Mouse (Mus musculus) intestine, embryonic 15.5 days (tissue): ENCODE data around the gene Rab11fip4. TPM values are rescaled to one million over a fixed set of nuclear protein-coding genes. Genes with fewer than 3 reads are reported as not detected.

ENCODE experiments used
- ATAC-seq: fragments of 200-750 bp; cut with Nextera tagmentation; 2 replicates; pipeline ENCODE4 v1.8.0; 2017; ENCODE audit warnings: moderate TSS enrichment, moderate library complexity
- H3K27ac ChIP-seq: fragments of 300-500 bp; sonication (generic); 2 replicates; pipeline ENCODE4 v1.5.1; 2015; ENCODE audit warnings: mild to moderate bottlenecking, inconsistent platforms
- H3K27me3 ChIP-seq: fragments of 300-500 bp; sonication (generic); replicated peaks from 2 replicates; pipeline ENCODE4 v1.6.1; 2015; ENCODE audit warnings: inconsistent platforms
- H3K36me3 ChIP-seq: fragments of 300-500 bp; sonication (generic); 2 replicates; pipeline ENCODE4 v1.6.1; 2015; ENCODE audit warnings: inconsistent platforms
- H3K4me1 ChIP-seq: fragments of 300-500 bp; sonication (generic); replicated peaks from 2 replicates; pipeline ENCODE4 v1.6.1; 2015; ENCODE audit warnings: inconsistent platforms
- H3K4me2 ChIP-seq: fragments of 300-500 bp; sonication (generic); replicated peaks from 2 replicates; pipeline ENCODE4 v1.6.1; 2015; ENCODE audit warnings: mild to moderate bottlenecking, inconsistent platforms
- H3K4me3 ChIP-seq: fragments of 300-500 bp; sonication (generic); replicated peaks from 2 replicates; pipeline ENCODE4 v1.5.1; 2015; ENCODE audit warnings: inconsistent platforms
- H3K9ac ChIP-seq: fragments of 300-500 bp; sonication (generic); 2 replicates; pipeline ENCODE4 v1.6.1; 2015; ENCODE audit warnings: inconsistent platforms
- H3K9me3 ChIP-seq: fragments of 300-500 bp; sonication (generic); 2 replicates; pipeline ENCODE4 v1.6.1; 2016; ENCODE audit warnings: inconsistent platforms
- WGBS: fragments of 180-500 bp; shearing (Covaris S2); methylation state at CpG from one replicate; pipeline ENCODE4 v1.1.7; 2015; 5-methylcytosine and 5-hydroxymethylcytosine counted together
- polyA plus RNA-seq: library from polyadenylated mRNA; unstranded; fragments of >200 nt; fragmentation: Nextera tagmentation; extraction: Ambion mirVana; gene quantifications from 2 replicates; pipeline ENCODE4 v1.2.1, GENCODE M21; 2015

The Rab11fip4 gene
- polyA plus RNA-seq, 1 experiment from 2014 or later = 1.8 TPM

DNA sequence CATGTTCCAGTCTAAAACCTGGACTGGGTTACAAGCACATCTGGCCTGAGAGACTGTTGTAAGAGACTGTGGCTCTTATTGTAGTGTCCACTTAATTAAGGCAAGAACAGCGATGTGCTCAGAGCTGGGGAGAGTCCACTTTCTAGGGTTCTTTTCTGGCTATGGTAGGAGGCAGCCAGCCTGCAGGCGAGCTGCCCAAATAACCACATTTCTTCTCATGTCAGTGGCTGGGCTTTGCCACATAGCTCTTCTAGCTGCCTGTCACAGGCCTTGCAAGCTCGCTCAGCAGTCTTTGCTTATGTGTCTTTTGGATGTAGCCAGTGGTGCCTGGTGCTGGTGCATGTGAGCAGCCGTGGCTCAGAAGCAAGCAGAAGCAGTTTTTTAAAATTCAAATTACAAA, 129.7 kb downstream of the Rab11fip4 start:
- 74% methylated on average over 4 of the region's 4 CpGs for WGBS
- H3K36me3 ChIP-seq = no peaks in the 10 kb centered on the region
- no peaks in the 10 kb centered on the region for H3K27me3 ChIP-seq
- no peak for ATAC-seq
- H3K4me2 ChIP-seq = no peak overlapping the region
- no peak overlapping the region for H3K4me3 ChIP-seq
- peaks cover 23% of the 10 kb centered on the region for H3K4me1 ChIP-seq
- no peak overlapping the region for H3K9ac ChIP-seq
- H3K9me3 ChIP-seq = no peaks in the 10 kb centered on the region
- H3K27ac ChIP-seq = no peak overlapping the region

DNA sequence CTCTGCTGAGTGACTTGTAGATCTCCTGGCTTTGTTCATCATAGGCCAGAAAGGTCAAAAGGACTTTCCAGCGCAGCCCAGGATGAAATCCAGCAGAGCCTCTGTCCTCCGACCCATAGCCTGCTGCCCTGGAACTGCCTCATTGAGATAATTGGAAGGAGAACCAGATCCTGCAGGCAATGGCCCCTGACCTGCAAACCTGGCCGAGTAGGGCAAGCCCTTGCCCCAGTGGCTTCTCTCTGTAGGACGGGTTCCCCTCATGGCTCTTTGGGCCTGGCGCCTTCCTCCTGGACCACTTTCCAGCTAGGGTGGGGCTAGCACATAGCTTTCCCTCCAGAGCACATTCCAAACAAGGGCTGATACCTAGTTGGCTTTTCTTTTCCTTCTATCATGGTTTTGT, 131.8 kb downstream of the Rab11fip4 start:
- no peak overlapping the region for H3K4me3 ChIP-seq
- 87% methylated on average over 5 of the region's 5 CpGs for WGBS
- no peak overlapping the region for H3K9ac ChIP-seq
- peaks cover 7% of the 10 kb centered on the region for H3K4me1 ChIP-seq
- no peaks in the 10 kb centered on the region for H3K9me3 ChIP-seq
- 0 out of 2 replicates have a peak, but pooled peaks cover 5% of the 10 kb centered on the region for H3K36me3 ChIP-seq
- no peak overlapping the region for H3K27ac ChIP-seq
- ATAC-seq = no peak
- no peaks in the 10 kb centered on the region for H3K27me3 ChIP-seq
- H3K4me2 ChIP-seq = no peak overlapping the region

DNA sequence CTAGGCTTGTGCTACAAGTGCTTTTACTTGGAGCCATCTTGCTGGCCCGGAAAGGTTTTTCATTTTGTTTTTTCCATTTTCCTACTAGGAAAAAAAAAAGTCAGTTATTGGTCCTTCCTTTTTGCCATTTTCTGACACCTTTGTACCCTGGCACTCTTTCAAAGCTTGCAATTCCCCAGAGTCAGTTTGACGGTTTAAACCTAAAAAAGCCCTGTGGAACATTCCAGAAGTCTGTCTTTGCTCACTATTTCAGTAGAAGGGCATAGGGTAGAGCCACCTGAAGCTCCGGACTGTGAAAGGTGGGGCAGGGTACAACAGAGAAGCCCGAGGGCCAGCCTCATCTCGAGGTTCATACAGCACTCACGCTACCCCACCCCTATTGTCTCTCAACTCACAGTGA, 134.0 kb downstream of the Rab11fip4 start:
- Histone ChIP-seq H3K4me1 (no peaks in the 10 kb centered on the region), H3K9ac (no peak overlapping the region), H3K27ac (no peak overlapping the region), H3K9me3 (no peaks in the 10 kb centered on the region), H3K27me3 (no peaks in the 10 kb centered on the region), H3K4me3 (no peak overlapping the region), H3K36me3 (0 out of 2 replicates have a peak, but pooled peaks cover 5% of the 10 kb centered on the region), H3K4me2 (no peak overlapping the region)
- WGBS = 88% methylated on average over 6 of the region's 6 CpGs
- ATAC-seq = no peak

DNA sequence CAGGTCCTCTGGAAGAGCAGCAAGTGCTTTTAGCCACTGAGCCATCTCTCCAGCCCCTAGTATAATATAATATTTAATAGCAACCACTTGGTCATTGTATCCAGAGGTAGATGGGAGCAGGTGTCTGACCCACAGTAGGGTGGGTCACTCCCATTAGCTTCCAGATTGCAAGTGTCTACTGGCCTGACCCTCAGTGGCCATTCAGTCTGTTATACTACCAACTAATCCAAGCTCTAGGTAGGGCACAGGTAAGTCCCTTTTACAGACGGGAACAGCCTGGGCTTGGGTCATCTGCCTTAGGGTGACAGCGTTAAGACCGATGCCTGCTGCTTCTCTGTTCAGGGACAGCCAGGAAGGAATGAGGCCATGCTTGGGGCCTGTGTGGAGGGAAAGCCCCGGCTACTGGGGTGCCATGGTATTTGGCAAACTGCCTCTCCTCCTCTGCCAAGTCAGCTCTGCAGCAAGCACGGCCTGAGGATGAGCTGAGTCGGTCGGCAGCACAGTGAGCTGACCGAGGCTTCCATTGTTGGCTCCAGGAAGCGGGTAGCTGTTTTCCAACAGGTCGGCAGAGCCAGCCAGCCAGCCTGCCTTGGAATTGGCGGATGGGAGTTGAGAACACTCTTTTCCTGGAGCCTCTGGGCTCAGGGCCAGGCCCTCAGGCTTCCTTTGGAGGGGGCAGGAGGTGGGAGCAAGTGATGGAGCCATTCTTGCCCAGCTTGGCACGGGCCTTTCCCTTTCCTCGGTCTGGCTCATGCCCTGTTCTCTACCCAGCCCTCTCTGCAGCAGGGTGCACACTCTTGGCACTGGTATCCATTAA, 138.4 kb downstream of the Rab11fip4 start:
- no peak for ATAC-seq
- WGBS = 79% methylated on average over 13 of the region's 13 CpGs

DNA sequence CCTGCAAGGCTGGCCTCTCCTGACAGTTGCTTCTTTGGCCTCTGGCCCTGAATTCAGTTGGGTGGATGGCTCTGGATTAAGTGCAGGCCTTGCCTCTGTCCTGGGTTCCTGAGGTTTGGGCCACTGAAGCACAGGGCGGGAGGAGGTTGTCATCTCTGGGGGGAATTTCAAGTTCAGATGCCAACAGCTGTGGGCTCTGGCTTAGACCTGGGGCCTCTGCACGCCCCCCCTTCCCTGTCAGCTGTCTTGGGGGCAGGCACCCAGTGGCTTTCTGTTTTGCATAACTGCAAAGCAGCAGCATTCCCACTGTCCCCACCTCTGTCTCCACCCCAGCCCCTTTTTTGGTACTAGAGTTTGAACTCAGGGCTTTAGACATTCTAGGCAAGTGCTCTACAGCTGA, 139.4 kb downstream of the Rab11fip4 start:
- Histone ChIP-seq H3K36me3 (peaks cover 7% of the 10 kb centered on the region; the same call in 1 of the 2 replicates), H3K4me3 (no peak overlapping the region), H3K9ac (no peak overlapping the region), H3K4me2 (no peak overlapping the region), H3K9me3 (no peaks in the 10 kb centered on the region), H3K4me1 (no peaks in the 10 kb centered on the region), H3K27ac (no peak overlapping the region), H3K27me3 (no peaks in the 10 kb centered on the region)
- WGBS = 82% methylated on average over 2 of the region's 2 CpGs
- no peak for ATAC-seq

More for the DNA sequence above, 138.4 kb downstream of the Rab11fip4 start:
- Histone ChIP-seq H3K36me3 (peaks cover 7% of the 10 kb centered on the region; the same call in 1 of the 2 replicates), H3K4me2 (no peak overlapping the region), H3K4me1 (no peaks in the 10 kb centered on the region), H3K9ac (no peak overlapping the region), H3K27me3 (no peaks in the 10 kb centered on the region), H3K4me3 (no peak overlapping the region), H3K27ac (0 out of 2 replicates have a peak overlapping the region, but pooled peaks have one; percentile 22), H3K9me3 (no peaks in the 10 kb centered on the region)

DNA sequence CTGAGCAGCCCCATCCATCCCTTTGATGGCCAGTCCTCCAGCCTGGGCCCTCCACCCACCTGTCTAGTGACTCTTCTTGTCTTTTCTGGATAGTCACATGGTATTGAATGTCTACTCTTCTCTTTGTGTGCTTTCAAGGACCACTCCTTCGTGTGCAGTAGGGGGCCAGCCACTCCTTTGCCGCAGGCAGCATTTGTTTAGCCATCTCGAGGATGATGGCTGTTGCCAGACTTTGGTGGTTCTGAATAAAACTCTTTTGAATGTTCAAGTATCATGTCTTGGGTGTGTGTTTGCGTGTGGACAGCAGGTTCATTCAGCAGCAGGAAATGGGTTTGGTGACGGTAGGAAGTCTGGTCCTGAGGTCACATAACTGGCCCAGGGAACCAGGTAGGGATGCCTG, 140.5 kb downstream of the Rab11fip4 start:
- no peak overlapping the region for H3K9ac ChIP-seq
- WGBS = 89% methylated on average over 5 of the region's 5 CpGs
- peaks cover 7% of the 10 kb centered on the region; the same call in 1 of the 2 replicates for H3K36me3 ChIP-seq
- H3K4me3 ChIP-seq = no peak overlapping the region
- H3K4me2 ChIP-seq = no peak overlapping the region
- ATAC-seq = no peak
- H3K9me3 ChIP-seq = no peaks in the 10 kb centered on the region
- no peaks in the 10 kb centered on the region; the same call in 1 of the 2 replicates for H3K4me1 ChIP-seq
- no peak overlapping the region for H3K27ac ChIP-seq
- no peaks in the 10 kb centered on the region for H3K27me3 ChIP-seq

DNA sequence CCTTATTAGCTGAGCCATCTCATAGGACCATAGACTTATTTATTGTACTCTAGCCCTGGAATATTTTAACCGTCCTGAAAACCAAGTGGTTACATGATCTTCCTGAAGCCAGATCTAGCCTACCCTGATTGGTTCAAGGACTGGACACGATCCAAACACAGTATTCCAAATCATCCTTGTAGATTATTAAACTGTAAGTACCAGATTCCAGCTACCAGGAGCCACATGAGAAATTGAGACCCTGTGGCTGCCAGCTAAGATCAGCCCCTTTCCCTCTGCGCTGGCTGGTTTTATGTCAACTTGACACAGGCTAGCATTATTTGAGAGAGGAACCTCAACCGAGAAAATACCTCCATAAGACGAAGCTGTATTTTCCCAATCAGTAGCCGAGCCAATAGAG, 142.0 kb downstream of the Rab11fip4 start:
- Histone ChIP-seq H3K4me2 (no peak overlapping the region), H3K9ac (no peak overlapping the region), H3K27me3 (no peaks in the 10 kb centered on the region), H3K36me3 (peaks cover 2% of the 10 kb centered on the region; the same call in 1 of the 2 replicates), H3K4me1 (peaks cover 13% of the 10 kb centered on the region), H3K9me3 (no peaks in the 10 kb centered on the region), H3K27ac (no peak overlapping the region), H3K4me3 (no peak overlapping the region)
- whole genome bisulfite sequencing = 90% methylated on average over 6 of the region's 6 CpGs
- ATAC-seq = no peak

DNA sequence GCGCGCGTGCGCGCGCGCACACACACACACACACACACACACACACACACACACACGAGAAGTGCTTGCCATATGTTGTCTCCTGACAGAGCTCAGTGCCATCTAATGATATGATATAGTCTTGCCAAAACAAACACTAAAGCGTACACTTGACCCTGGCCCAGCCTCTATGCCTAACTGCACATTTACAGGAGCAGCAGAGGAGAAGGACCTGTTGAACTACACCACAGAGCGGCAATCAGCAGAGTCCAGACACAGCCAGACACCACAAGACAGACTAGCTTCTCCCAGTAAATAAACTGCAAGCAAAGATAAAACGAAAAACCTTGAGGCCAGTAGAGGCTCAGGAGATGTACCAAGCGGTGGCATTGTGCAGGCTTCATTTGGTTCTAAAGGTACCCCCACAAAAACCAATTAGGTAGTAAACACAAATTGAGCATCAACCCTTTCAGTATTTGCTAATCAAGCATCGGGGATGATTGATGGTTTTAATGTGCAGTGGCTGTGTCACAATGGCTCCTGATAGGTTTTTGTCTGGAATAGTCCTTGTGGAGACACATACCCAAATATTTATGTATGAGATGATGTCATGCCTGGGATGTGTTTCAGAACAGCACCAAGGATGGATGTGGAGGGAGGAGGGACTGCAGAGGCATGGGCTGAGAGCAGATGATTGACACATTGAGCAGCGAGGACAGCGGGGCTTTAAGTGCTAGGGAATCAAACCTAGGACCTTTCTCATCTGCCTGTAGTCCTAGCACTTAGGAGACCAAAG, 145.4 kb downstream of the Rab11fip4 start:
- no peaks in the 10 kb centered on the region for H3K9me3 ChIP-seq
- H3K36me3 ChIP-seq = no peaks in the 10 kb centered on the region; the same call in 1 of the 2 replicates
- no peak overlapping the region for H3K4me2 ChIP-seq
- ATAC-seq = peak; percentile 59; the same call in 1 of the 2 replicates
- H3K9ac ChIP-seq = no peak overlapping the region
- no peak overlapping the region for H3K4me3 ChIP-seq
- H3K27ac ChIP-seq = peak overlapping the region; percentile 34
- H3K4me1 ChIP-seq = peaks cover 27% of the 10 kb centered on the region
- WGBS = 73% methylated on average over 15 of the region's 15 CpGs
- H3K27me3 ChIP-seq = no peaks in the 10 kb centered on the region

DNA sequence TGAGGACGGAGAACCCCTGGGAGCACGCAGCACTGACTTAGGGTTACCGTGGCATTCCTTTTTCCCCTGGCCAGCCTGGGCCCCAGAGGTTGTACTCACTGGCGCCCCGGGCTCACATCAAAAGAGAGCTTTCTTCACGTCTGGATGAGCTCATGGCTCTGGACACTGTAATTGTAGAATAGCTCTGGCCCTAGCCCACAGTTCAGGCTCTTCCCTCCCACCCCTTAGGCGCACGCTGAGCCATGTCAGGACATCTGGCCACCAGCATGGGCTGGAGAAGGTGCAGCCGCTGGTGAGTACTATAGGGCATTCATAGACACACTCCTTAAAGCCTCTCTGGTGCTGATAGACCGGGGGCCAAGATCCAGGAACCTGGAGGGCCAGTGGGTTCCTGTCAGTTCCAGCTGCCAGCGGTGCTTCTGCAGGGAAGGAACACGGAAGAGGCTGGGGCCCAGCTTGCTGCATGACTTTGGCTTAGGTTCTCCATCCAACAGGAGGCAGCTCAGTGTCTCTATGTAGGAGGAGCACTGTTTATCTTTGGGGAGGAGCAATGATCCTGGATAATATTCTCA, 146.2 kb downstream of the Rab11fip4 start:
- peak; percentile 36 for ATAC-seq
- Histone ChIP-seq H3K4me1 (peaks cover 27% of the 10 kb centered on the region), H3K9me3 (no peaks in the 10 kb centered on the region), H3K36me3 (no peaks in the 10 kb centered on the region), H3K4me3 (no peak overlapping the region), H3K27me3 (no peaks in the 10 kb centered on the region), H3K9ac (no peak overlapping the region), H3K4me2 (no peak overlapping the region), H3K27ac (peak overlapping the region; percentile 34; the same call in 1 of the 2 replicates)
- 54% methylated on average over 12 of the region's 12 CpGs for WGBS

DNA sequence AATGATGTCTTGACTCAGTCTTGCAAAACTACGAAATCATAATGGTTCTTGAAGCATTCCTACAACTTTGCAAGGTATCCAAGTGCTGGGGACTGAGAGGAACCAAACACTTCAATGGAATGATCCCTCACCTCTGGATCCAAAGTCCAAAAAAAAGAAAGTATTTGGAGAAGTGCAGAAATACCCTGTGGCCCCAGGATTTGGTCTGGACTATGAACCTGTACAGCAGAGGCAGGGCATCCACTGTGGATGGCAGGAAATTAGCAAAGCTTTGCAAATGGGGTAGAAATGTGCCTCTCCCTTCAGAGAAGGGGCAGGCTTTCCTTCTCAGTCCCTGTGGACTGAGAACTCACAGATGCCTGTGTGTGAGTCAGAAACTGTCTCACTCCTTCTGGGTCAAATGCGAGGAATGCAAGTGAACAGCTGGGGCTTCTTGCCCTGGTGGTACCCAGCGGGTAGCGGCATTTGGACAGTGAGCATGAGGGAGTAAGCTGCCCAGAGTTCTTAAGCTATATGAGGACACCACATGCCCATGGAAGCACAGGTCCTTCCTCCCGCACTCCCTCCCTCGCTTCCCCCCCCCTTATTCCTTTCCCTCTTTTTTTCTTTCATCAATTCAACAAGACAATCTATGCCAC, 147.0 kb downstream of the Rab11fip4 start:
- no peak overlapping the region for H3K4me3 ChIP-seq
- H3K4me2 ChIP-seq = no peak overlapping the region
- peaks cover 27% of the 10 kb centered on the region for H3K4me1 ChIP-seq
- peak; percentile 32; the same call in 1 of the 2 replicates for ATAC-seq
- 81% methylated on average over 6 of the region's 6 CpGs for WGBS
- H3K9me3 ChIP-seq = no peaks in the 10 kb centered on the region
- H3K27me3 ChIP-seq = no peaks in the 10 kb centered on the region
- H3K36me3 ChIP-seq = no peaks in the 10 kb centered on the region
- no peak overlapping the region for H3K9ac ChIP-seq
- H3K27ac ChIP-seq = 0 out of 2 replicates have a peak overlapping the region, but pooled peaks have one; percentile 33

DNA sequence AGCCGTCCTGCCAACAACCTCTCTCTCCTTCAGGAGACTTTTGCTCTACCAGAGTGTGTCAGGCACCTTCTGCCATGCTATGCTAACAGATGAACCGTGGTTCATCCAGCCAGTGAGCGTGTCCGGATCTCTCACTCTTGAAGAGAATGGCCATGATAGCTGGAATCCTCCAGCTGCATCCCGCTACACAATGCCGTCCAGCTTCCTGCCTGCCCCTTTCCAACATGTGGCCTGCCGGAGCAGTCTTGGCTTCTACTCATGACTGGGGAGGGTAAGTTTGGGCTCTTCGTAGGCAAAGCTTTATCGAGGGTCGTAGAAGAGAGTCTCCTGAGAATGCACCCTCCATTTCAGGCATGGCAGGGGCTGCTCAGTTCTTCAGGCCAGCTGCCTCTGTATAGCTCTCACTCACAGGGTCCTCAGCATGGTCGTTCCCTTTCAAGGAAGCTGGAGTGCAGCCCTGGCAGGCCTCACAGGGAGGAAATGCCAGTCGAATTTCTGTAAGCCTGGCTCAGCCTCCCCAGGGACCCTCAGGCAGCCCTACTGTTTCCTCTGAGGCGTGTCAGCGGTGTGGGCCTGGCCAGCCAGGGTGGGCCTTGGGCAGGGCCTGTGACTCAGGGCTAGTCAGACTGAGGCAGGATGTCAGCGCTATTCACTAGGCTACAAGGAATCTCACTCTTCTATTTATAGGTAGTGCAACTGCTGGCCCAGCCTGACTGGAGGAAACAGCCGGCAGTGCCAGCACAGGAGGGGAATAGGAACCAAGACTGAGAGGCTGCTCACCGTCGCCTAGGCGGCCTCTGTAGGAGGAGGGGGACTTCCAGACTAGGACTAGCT, 147.9 kb downstream of the Rab11fip4 start:
- Histone ChIP-seq H3K4me1 (peaks cover 27% of the 10 kb centered on the region), H3K27me3 (no peaks in the 10 kb centered on the region), H3K4me2 (no peak overlapping the region), H3K9ac (no peak overlapping the region), H3K4me3 (no peak overlapping the region), H3K27ac (peak overlapping the region; percentile 81), H3K36me3 (no peaks in the 10 kb centered on the region), H3K9me3 (no peaks in the 10 kb centered on the region)
- WGBS = 55% methylated on average over 19 of the region's 19 CpGs
- ATAC-seq = peak; percentile 74
